Mouse (Mus musculus) MEL (cell line): Measurements from ENCODE around the gene Trmt61a. TPM values are rescaled to one million over a fixed set of nuclear protein-coding genes. Genes with fewer than 3 reads are reported as not detected.

Experiments used
- DNase-seq: peaks from one replicate; pipeline ENCODE4 v3.0.0; 2011; ENCODE audit warnings: low read depth, low spot score
- H3K27ac ChIP-seq: 2 replicates; pipeline ENCODE4 v1.5.1; 2012; ENCODE audit warnings: low read depth, mild to moderate bottlenecking, control low read depth, low read length, moderate library complexity; ENCODE audit not compliant: control insufficient read depth
- H3K27me3 ChIP-seq, 2 experiments: fragments of 150-350 bp in 1 of 2; sonication (generic) in 1 of 2; 2 replicates each; pipeline ENCODE4 v1.6.1; 2012; ENCODE audit warnings: low read length in 2 of 2, mild to moderate bottlenecking in 2 of 2, improper control_type of control experiment in 1 of 2, moderate library complexity in 1 of 2; ENCODE audit not compliant: insufficient read depth in 2 of 2, control insufficient read depth in 1 of 2
- H3K36me3 ChIP-seq, 2 experiments: 2 replicates each; pipeline ENCODE4 v1.6.1; 2012 to 2014; ENCODE audit warnings: low read length in 2 of 2, improper control_type of control experiment in 1 of 2, inconsistent platforms in 1 of 2, mild to moderate bottlenecking in 1 of 2; ENCODE audit not compliant: insufficient read depth in 2 of 2, control insufficient read depth in 1 of 2
- H3K4me1 ChIP-seq, 2 experiments: fragments of 150-350 bp in 1 of 2; sonication (generic) in 1 of 2; 2 replicates each; pipeline ENCODE4 v1.6.1; 2012; ENCODE audit warnings: low read length in 2 of 2, improper control_type of control experiment in 1 of 2, mild to moderate bottlenecking in 1 of 2; ENCODE audit not compliant: insufficient read depth in 2 of 2, control insufficient read depth in 1 of 2
- H3K4me3 ChIP-seq, 2 experiments: fragments of 150-350 bp in 1 of 2; sonication (generic) in 1 of 2; 2 replicates each; pipeline ENCODE4 v1.5.1; 2012; ENCODE audit warnings: low read depth in 2 of 2, low read length in 2 of 2, mild to moderate bottlenecking in 2 of 2, moderate library complexity in 2 of 2, control low read depth in 1 of 2, improper control_type of control experiment in 1 of 2; ENCODE audit not compliant: control insufficient read depth in 1 of 2, insufficient read depth in 1 of 2
- H3K79me2 ChIP-seq: 2 replicates; pipeline ENCODE4 v1.6.1; 2012; ENCODE audit warnings: mild to moderate bottlenecking, low read length, moderate library complexity; ENCODE audit not compliant: control insufficient read depth, poor library complexity, insufficient read depth
- H3K9ac ChIP-seq: 2 replicates; pipeline ENCODE4 v1.6.1; 2012; ENCODE audit warnings: low read depth, mild to moderate bottlenecking, control low read depth, low read length, moderate library complexity; ENCODE audit not compliant: control insufficient read depth, poor library complexity, severe bottlenecking
- H3K9me3 ChIP-seq: fragments of 150-350 bp; sonication (generic); replicated peaks from 2 replicates; pipeline ENCODE4 v1.6.1; 2012; ENCODE audit warnings: mild to moderate bottlenecking, low read length, improper control_type of control experiment, moderate library complexity; ENCODE audit not compliant: insufficient read depth
- CHD2 ChIP-seq: IDR thresholded peaks from 2 replicates; pipeline ENCODE4 v1.6.1; 2011; ENCODE audit warnings: low read length, improper control_type of control experiment
- CTCF ChIP-seq, 3 experiments: IDR thresholded peaks in 2 of 3; conservative IDR thresholded peaks in 1 of 3; 2 replicates each; pipeline ENCODE4 v1.5.1; 2011 to 2012; ENCODE audit warnings: low read length in 3 of 3, low read depth in 2 of 3, mild to moderate bottlenecking in 2 of 3, improper control_type of control experiment in 1 of 3, inconsistent platforms in 1 of 3, mixed read lengths in 1 of 3, moderate library complexity in 1 of 3; ENCODE audit not compliant: control insufficient read depth in 1 of 3, insufficient read depth in 1 of 3, poor library complexity in 1 of 3, severe bottlenecking in 1 of 3
- GABPA ChIP-seq: IDR thresholded peaks from 2 replicates; pipeline ENCODE4 v1.6.1; 2012; ENCODE audit warnings: low read depth, mild to moderate bottlenecking, inconsistent platforms, low read length, improper control_type of control experiment, moderate library complexity
- HCFC1 ChIP-seq: IDR thresholded peaks from 2 replicates; pipeline ENCODE4 v1.6.1; 2012; ENCODE audit warnings: low read depth, mild to moderate bottlenecking, inconsistent platforms, low read length, improper control_type of control experiment, moderate library complexity
- MAZ ChIP-seq: IDR thresholded peaks from 2 replicates; pipeline ENCODE4 v1.6.1; 2012; ENCODE audit warnings: low read depth, mild to moderate bottlenecking, inconsistent platforms, low read length, improper control_type of control experiment
- MYC ChIP-seq: IDR thresholded peaks from 2 replicates; pipeline ENCODE4 v1.6.1; 2011; ENCODE audit warnings: low read depth, mild to moderate bottlenecking, low read length, improper control_type of control experiment, moderate library complexity
- POLR2A ChIP-seq, 2 experiments: IDR thresholded peaks; 2 replicates each; pipeline ENCODE4 v1.6.1; 2011 to 2012; ENCODE audit warnings: low read length in 2 of 2, mild to moderate bottlenecking in 2 of 2, control low read depth in 1 of 2, improper control_type of control experiment in 1 of 2, low read depth in 1 of 2, moderate library complexity in 1 of 2; ENCODE audit not compliant: control insufficient read depth in 1 of 2, insufficient read depth in 1 of 2, poor library complexity in 1 of 2
- POLR2AphosphoS5 ChIP-seq: IDR thresholded peaks from 2 replicates; pipeline ENCODE4 v1.6.1; 2012; ENCODE audit warnings: low read depth, borderline replicate concordance, mild to moderate bottlenecking, inconsistent platforms, low read length, moderate library complexity, mixed read lengths
- RAD21 ChIP-seq: IDR thresholded peaks from 2 replicates; pipeline ENCODE4 v1.6.1; 2011; ENCODE audit warnings: mild to moderate bottlenecking, low read depth, low read length, improper control_type of control experiment
- SIN3A ChIP-seq: IDR thresholded peaks from 2 replicates; pipeline ENCODE4 v1.6.1; 2012; ENCODE audit warnings: low read length, improper control_type of control experiment, inconsistent platforms
- SMC3 ChIP-seq: IDR thresholded peaks from 2 replicates; pipeline ENCODE4 v1.6.1; 2011; ENCODE audit warnings: low read depth, low read length, improper control_type of control experiment
- TAL1 ChIP-seq: IDR thresholded peaks from 2 replicates; pipeline ENCODE4 v1.6.1; 2012; ENCODE audit warnings: mild to moderate bottlenecking, inconsistent platforms, low read length, moderate library complexity, mixed read lengths
- USF2 ChIP-seq, 2 experiments: IDR thresholded peaks; 2 replicates each; pipeline ENCODE4 v1.6.1; 2011 to 2012; ENCODE audit warnings: improper control_type of control experiment in 2 of 2, low read length in 2 of 2, borderline replicate concordance in 1 of 2, inconsistent platforms in 1 of 2, low read depth in 1 of 2, mild to moderate bottlenecking in 1 of 2; ENCODE audit not compliant: insufficient read depth in 1 of 2
- ZMIZ1 ChIP-seq: IDR thresholded peaks from 2 replicates; pipeline ENCODE4 v1.6.1; 2012; ENCODE audit warnings: low read depth, mild to moderate bottlenecking, inconsistent platforms, low read length, improper control_type of control experiment, moderate library complexity
- polyA plus RNA-seq, 2 experiments: library from polyadenylated mRNA; stranded (reverse) in 1 of 2; unstranded in 1 of 2; fragments of >175 nt in 1 of 2; fragments of >200 nt in 1 of 2; gene quantifications; 2 replicates each; pipeline versions ENCODE4 v1.2.1 to v1.2.4; 2012; ENCODE audit warnings: low replicate concordance in 2 of 2, low read depth in 1 of 2; ENCODE audit not compliant: insufficient read length in 2 of 2, insufficient read depth in 1 of 2, missing spikeins in 1 of 2
- total RNA-seq: library from RNA; depleted of rRNA; stranded (reverse); fragments of 300-350 nt; gene quantifications from 2 replicates; pipeline ENCODE4 v1.2.3, GENCODE M21; 2012

The Trmt61a gene
- total and polyA plus RNA-seq, 3 experiments, result 41.4 to 77.5 TPM; not detected in 1

- Histone ChIP-seq H3K9ac (no peak overlapping the region), H3K27ac (no peak overlapping the region), H3K27me3 (no peaks in the 10 kb centered on the region), H3K4me3 (no peak overlapping the region), H3K79me2 (no peaks in the 10 kb centered on the region), H3K36me3 (no peaks in the 10 kb centered on the region), H3K9me3 (no peaks in the 10 kb centered on the region), H3K4me1 (no peaks in the 10 kb centered on the region)
- DNase-seq, result no peak
- TF ChIP-seq TAL1 (no peak), MYC (no peak), ZMIZ1 (no peak), HCFC1 (no peak), SMC3 (no peak), CTCF (IDR thresholded peaks at IDR 0.05 in 2 of 3, conservative IDR thresholded peaks at IDR 0.05 in 1 of 3; ENCODE audit: control insufficient read depth in 1 of 3, insufficient read depth in 1 of 3, low read depth in 2 of 3, low read length in 3 of 3, poor library complexity in 1 of 3, severe bottlenecking in 1 of 3) (no peak), POLR2A (IDR thresholded peaks at IDR 0.05; ENCODE audit: control insufficient read depth in 1 of 2, insufficient read depth in 1 of 2, low read depth in 1 of 2, low read length in 2 of 2, poor library complexity in 1 of 2) (no peak), USF2 (IDR thresholded peaks at IDR 0.05; ENCODE audit: borderline replicate concordance in 1 of 2, insufficient read depth in 1 of 2, low read depth in 1 of 2, low read length in 2 of 2) (no peak), RAD21 (no peak), SIN3A (no peak)
Measured at GRCm38 (mm10) chr12:111693341-111694270, 15.7 kb downstream of the Trmt61a start.

DNA sequence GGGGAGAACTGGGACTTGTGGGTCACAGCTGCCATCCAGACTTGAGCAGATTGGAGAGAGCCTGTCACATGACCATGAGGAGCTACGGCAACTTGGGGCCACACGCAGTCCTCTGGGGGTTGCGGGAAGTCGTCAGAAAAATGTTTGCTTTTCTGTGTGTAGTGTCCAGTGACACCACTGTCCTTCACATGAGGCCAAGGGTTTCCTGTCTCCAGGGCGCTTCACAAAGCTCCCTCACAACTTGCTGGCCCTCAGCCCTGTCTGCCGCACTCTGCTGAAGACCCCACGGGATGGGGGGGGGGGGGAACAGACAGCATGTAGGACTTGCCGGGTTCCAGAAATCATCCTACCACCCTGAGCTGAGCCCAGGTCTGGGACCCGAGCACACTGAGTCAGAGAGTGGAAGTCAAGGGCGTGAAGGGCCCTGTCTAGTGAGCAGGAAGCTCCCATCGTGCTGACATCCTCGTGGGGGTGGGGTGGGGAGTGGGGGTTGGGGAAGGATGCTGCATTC, 16.4 kb downstream of the Trmt61a start:
- no peak for TF ChIP-seq RAD21
- TF ChIP-seq GABPA, result no peak
- no peak for TF ChIP-seq MAZ
- no peak for TF ChIP-seq CHD2
- TF ChIP-seq TAL1, result no peak
- no peak for TF ChIP-seq POLR2AphosphoS5
- H3K9ac ChIP-seq, result no peak overlapping the region
- no peaks in the 10 kb centered on the region for H3K36me3 ChIP-seq
- H3K27ac ChIP-seq, result no peak overlapping the region
- H3K4me1 ChIP-seq, result no peaks in the 10 kb centered on the region
- H3K79me2 ChIP-seq, result no peaks in the 10 kb centered on the region
- no peaks in the 10 kb centered on the region for H3K27me3 ChIP-seq
- no peak for DNase-seq
- H3K4me3 ChIP-seq, result no peak overlapping the region
- H3K9me3 ChIP-seq, result no peaks in the 10 kb centered on the region
